Mouse (Mus musculus) ES-Bruce4 (cell line): ENCODE measurements at regions not wholly inside any gene's neighbourhood (a gene's known extent, or its start where the extent isn't known, plus 50 kb on each side); places are given as distances from the start of the nearest gene placed in this dataset.

ENCODE experiments used
- CTCF ChIP-seq: IDR thresholded peaks from one replicate; pipeline ENCODE4 v1.8.1; 2011; ENCODE audit warnings: low read depth, low read length
- EP300 ChIP-seq: IDR thresholded peaks from 2 replicates; pipeline ENCODE4 v1.6.1; 2011; ENCODE audit warnings: low read depth, low read length; ENCODE audit not compliant: insufficient read depth
- POLR2A ChIP-seq: IDR thresholded peaks from one replicate; pipeline ENCODE4 v1.8.1; 2011; ENCODE audit warnings: low read length; ENCODE audit not compliant: insufficient read depth

DNA sequence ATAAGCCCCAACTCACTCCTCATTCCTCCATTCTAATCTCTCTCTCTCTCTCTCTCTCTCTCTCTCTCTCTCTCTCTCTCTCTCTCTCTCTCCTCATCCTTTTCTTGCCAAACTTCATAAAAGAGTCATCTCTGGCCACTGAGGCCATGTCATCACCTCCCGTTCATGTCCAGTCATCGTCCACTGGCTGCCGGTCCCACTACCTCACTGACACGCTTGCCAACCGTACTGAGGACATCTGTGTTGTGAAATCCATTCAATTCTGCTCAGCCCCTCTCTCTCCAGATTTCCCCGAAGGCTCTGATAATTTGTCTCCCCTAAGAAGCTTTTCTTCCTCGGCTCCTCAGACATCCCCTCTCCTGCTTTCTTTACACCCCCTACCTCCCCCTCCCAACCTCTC is 94.7 kb downstream of the Axin2 start:
- TF ChIP-seq POLR2A (no peak), EP300 (no peak), CTCF (no peak)
